Mouse (Mus musculus): ENCODE measurements around the gene 1700123O20Rik. TPM values are rescaled to one million over a fixed set of nuclear protein-coding genes. Genes with fewer than 3 reads are reported as not detected.

1700123O20Rik gene
- polyA plus RNA-seq, 1 experiment from 2014 or later = 67.5 TPM

- Histone ChIP-seq H3K36me3 (ENCODE audit: insufficient read depth, low read length) (peaks cover 26% of the 10 kb centered on the region; the same call in 1 of the 2 replicates), H3K27me3 (replicated peaks; ENCODE audit: insufficient read depth, low read length) (no peaks in the 10 kb centered on the region), H3K9me3 (ENCODE audit: low read length) (no peaks in the 10 kb centered on the region), H3K9ac (replicated peaks; ENCODE audit: low read depth) (no peak overlapping the region), H3K4me3 (ENCODE audit: low read depth, low read length) (no peak overlapping the region), H3K27ac (ENCODE audit: low read length) (no peak overlapping the region), H3K4me1 (ENCODE audit: insufficient read depth, low read depth, low read length) (no peaks in the 10 kb centered on the region), H3K4me2 (replicated peaks; ENCODE audit: low read depth, low read length) (no peak overlapping the region)
- DNase-seq (ENCODE audit: low spot score) (peak; percentile 53), ATAC-seq (no peak; the same call in 1 of the 2 replicates)
- WGBS = 67% methylated on average over 4 of the region's 4 CpGs
- TF ChIP-seq CTCF (IDR thresholded peaks at IDR 0.05) = peak; percentile 77
- no peak for TF ChIP-seq EP300 (IDR thresholded peaks at IDR 0.05)
Observed at GRCm38 (mm10) chr14:54669381-54669780, 16.6 kb upstream of the 1700123O20Rik start.

- 38% methylated on average over 2 of the region's 2 CpGs for WGBS
Observed at GRCm38 (mm10) chr14:54674317-54674716, 11.7 kb upstream of the 1700123O20Rik start.

GRCm38 (mm10) chr14:54676290-54676689 lies 9.7 kb upstream of the 1700123O20Rik start:
- Histone ChIP-seq H3K4me3 (ENCODE audit: low read depth, low read length) (no peak overlapping the region), H3K9ac (replicated peaks; ENCODE audit: low read depth) (no peak overlapping the region), H3K9me3 (ENCODE audit: low read length) (no peaks in the 10 kb centered on the region), H3K4me2 (replicated peaks; ENCODE audit: low read depth, low read length) (no peak overlapping the region), H3K4me1 (ENCODE audit: insufficient read depth, low read depth, low read length) (no peaks in the 10 kb centered on the region; the same call in 1 of the 2 replicates), H3K27ac (ENCODE audit: low read length) (no peak overlapping the region), H3K27me3 (replicated peaks; ENCODE audit: insufficient read depth, low read length) (no peaks in the 10 kb centered on the region), H3K36me3 (ENCODE audit: insufficient read depth, low read length) (peaks cover 13% of the 10 kb centered on the region; the same call in 1 of the 2 replicates)
- TF ChIP-seq CTCF (IDR thresholded peaks at IDR 0.05) = no peak
- no peak for TF ChIP-seq EP300 (IDR thresholded peaks at IDR 0.05)
- ATAC-seq (no peak), DNase-seq (ENCODE audit: low spot score) (no peak)
- WGBS = 90% methylated on average over 5 of the region's 5 CpGs

More at GRCm38 (mm10) chr14:54674317-54674716, 11.7 kb upstream of the 1700123O20Rik start:
- H3K4me3 ChIP-seq (ENCODE audit: low read depth, low read length) = no peak overlapping the region
- H3K4me2 ChIP-seq (replicated peaks; ENCODE audit: low read depth, low read length) = no peak overlapping the region
- H3K36me3 ChIP-seq (ENCODE audit: insufficient read depth, low read length) = peaks cover 12% of the 10 kb centered on the region; the same call in 1 of the 2 replicates
- H3K9ac ChIP-seq (replicated peaks; ENCODE audit: low read depth) = no peak overlapping the region
- TF ChIP-seq CTCF (IDR thresholded peaks at IDR 0.05) (no peak), EP300 (IDR thresholded peaks at IDR 0.05) (no peak)
- DNase-seq (ENCODE audit: low spot score) (peak; percentile 65), ATAC-seq (peak; percentile 75)
- no peaks in the 10 kb centered on the region; the same call in 1 of the 2 replicates for H3K4me1 ChIP-seq (ENCODE audit: insufficient read depth, low read depth, low read length)
- peak overlapping the region; percentile 34; the same call in 1 of the 2 replicates for H3K27ac ChIP-seq (ENCODE audit: low read length)
- no peaks in the 10 kb centered on the region for H3K27me3 ChIP-seq (replicated peaks; ENCODE audit: insufficient read depth, low read length)
- no peaks in the 10 kb centered on the region for H3K9me3 ChIP-seq (ENCODE audit: low read length)

- Histone ChIP-seq H3K4me1 (ENCODE audit: insufficient read depth, low read depth, low read length) (no peaks in the 10 kb centered on the region; the same call in 1 of the 2 replicates), H3K4me3 (ENCODE audit: low read depth, low read length) (no peak overlapping the region), H3K27me3 (replicated peaks; ENCODE audit: insufficient read depth, low read length) (no peaks in the 10 kb centered on the region), H3K9me3 (ENCODE audit: low read length) (no peaks in the 10 kb centered on the region), H3K9ac (replicated peaks; ENCODE audit: low read depth) (no peak overlapping the region), H3K4me2 (replicated peaks; ENCODE audit: low read depth, low read length) (no peak overlapping the region), H3K27ac (ENCODE audit: low read length) (no peak overlapping the region), H3K36me3 (ENCODE audit: insufficient read depth, low read length) (peaks cover 10% of the 10 kb centered on the region; the same call in 1 of the 2 replicates)
- ATAC-seq = no peak
- no peak for DNase-seq (ENCODE audit: low spot score)
- TF ChIP-seq CTCF (IDR thresholded peaks at IDR 0.05) = no peak
- TF ChIP-seq EP300 (IDR thresholded peaks at IDR 0.05) = no peak
- WGBS = 79% methylated on average over 16 of the region's 16 CpGs
Observed at GRCm38 (mm10) chr14:54678657-54679304, 7.2 kb upstream of the 1700123O20Rik start.

DNA sequence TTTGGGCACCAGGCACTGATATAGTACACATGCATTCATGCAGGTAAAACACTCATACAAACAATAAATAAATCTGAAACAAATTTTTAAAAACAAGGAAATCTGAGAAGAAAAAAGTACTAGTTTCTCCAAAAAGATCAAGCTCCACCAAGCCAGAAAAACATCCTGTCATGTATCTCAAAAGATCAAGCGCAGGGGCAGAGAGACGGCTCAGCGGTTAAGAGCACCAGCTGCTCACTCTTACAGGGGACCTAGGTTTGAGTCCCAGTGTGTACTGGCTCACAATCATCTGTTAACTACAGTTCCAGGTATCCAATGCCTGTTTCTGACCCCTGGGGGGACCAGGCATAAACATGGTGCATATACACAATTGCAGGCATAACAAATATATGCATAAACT lies 3.6 kb upstream of the 1700123O20Rik start:
- 87% methylated on average over 3 of the region's 3 CpGs for WGBS
- Histone ChIP-seq H3K27me3 (replicated peaks; ENCODE audit: insufficient read depth, low read length) (no peaks in the 10 kb centered on the region), H3K27ac (ENCODE audit: low read length) (no peak overlapping the region), H3K9ac (replicated peaks; ENCODE audit: low read depth) (no peak overlapping the region), H3K9me3 (ENCODE audit: low read length) (no peaks in the 10 kb centered on the region), H3K4me1 (ENCODE audit: insufficient read depth, low read depth, low read length) (no peaks in the 10 kb centered on the region), H3K4me3 (ENCODE audit: low read depth, low read length) (no peak overlapping the region), H3K36me3 (ENCODE audit: insufficient read depth, low read length) (peaks cover 10% of the 10 kb centered on the region; the same call in 1 of the 2 replicates), H3K4me2 (replicated peaks; ENCODE audit: low read depth, low read length) (no peak overlapping the region)
- DNase-seq (ENCODE audit: low spot score) (no peak), ATAC-seq (no peak)
- TF ChIP-seq EP300 (IDR thresholded peaks at IDR 0.05) (no peak), CTCF (IDR thresholded peaks at IDR 0.05) (no peak)

GRCm38 (mm10) chr14:54685471-54685870 lies 545 bp upstream of the 1700123O20Rik start:
- DNase-seq (ENCODE audit: low spot score) = peak; percentile 25
- no peaks in the 10 kb centered on the region for H3K9me3 ChIP-seq (ENCODE audit: low read length)
- peak overlapping the region; percentile 98 for H3K27ac ChIP-seq (ENCODE audit: low read length)
- H3K4me3 ChIP-seq (ENCODE audit: low read depth, low read length) = peak overlapping the region; percentile 96
- H3K36me3 ChIP-seq (ENCODE audit: insufficient read depth, low read length) = no peaks in the 10 kb centered on the region
- no peak for ATAC-seq
- peaks cover 8% of the 10 kb centered on the region; the same call in 1 of the 2 replicates for H3K4me1 ChIP-seq (ENCODE audit: insufficient read depth, low read depth, low read length)
- H3K9ac ChIP-seq (replicated peaks; ENCODE audit: low read depth) = peak overlapping the region; percentile 99
- 4% methylated on average over 8 of the region's 8 CpGs for WGBS
- H3K4me2 ChIP-seq (replicated peaks; ENCODE audit: low read depth, low read length) = peak overlapping the region; percentile 71
- TF ChIP-seq EP300 (IDR thresholded peaks at IDR 0.05) (no peak), CTCF (IDR thresholded peaks at IDR 0.05) (no peak)
- no peaks in the 10 kb centered on the region for H3K27me3 ChIP-seq (replicated peaks; ENCODE audit: insufficient read depth, low read length)

Data from lung, postnatal 0 days (tissue).